Mouse (Mus musculus) CH12.LX (cell line): ENCODE results near the gene Atp2b2. TPM values are rescaled to one million over a fixed set of nuclear protein-coding genes. Genes with fewer than 3 reads are reported as not detected.

Experiments used
- DNase-seq: peaks from one replicate; pipeline ENCODE4 v3.0.0-alpha.2; 2013; ENCODE audit errors: extremely low read depth
- H3K27ac ChIP-seq: 2 replicates; pipeline ENCODE4 v1.5.1; 2012; ENCODE audit warnings: low read depth, mild to moderate bottlenecking, control low read depth, moderate library complexity; ENCODE audit not compliant: insufficient read depth
- H3K27me3 ChIP-seq: replicated peaks from 2 replicates; pipeline ENCODE3; 2012; ENCODE audit warnings: inconsistent platforms
- H3K36me3 ChIP-seq, 2 experiments: replicated peaks in 1 of 2; 2 replicates each; pipeline versions ENCODE3 to v1.6.1; 2012; ENCODE audit warnings: inconsistent platforms in 1 of 2, low read length in 1 of 2, mild to moderate bottlenecking in 1 of 2, mixed read lengths in 1 of 2, moderate library complexity in 1 of 2; ENCODE audit not compliant: control insufficient read depth in 1 of 2, insufficient read depth in 1 of 2
- H3K4me1 ChIP-seq, 2 experiments: 2 replicates each; pipeline ENCODE4 v1.6.1; 2012; ENCODE audit warnings: inconsistent platforms in 1 of 2, moderate library complexity in 1 of 2; ENCODE audit not compliant: insufficient read depth in 2 of 2, control insufficient read depth in 1 of 2
- H3K4me2 ChIP-seq: 2 replicates; pipeline ENCODE4 v1.6.1; 2012; ENCODE audit warnings: low read depth, mild to moderate bottlenecking, control low read depth; ENCODE audit not compliant: poor library complexity, insufficient read depth, severe bottlenecking
- H3K4me3 ChIP-seq, 3 experiments: fragments of 150-350 bp in 1 of 3; sonication (generic) in 1 of 3; replicated peaks in 1 of 3; 2 replicates each; pipeline versions ENCODE3 to v1.5.1; 2011 to 2012; ENCODE audit warnings: low read depth in 2 of 3, low read length in 2 of 3, mild to moderate bottlenecking in 2 of 3, moderate library complexity in 2 of 3, control low read depth in 1 of 3, improper control_type of control experiment in 1 of 3, inconsistent platforms in 1 of 3, mixed read lengths in 1 of 3; ENCODE audit not compliant: poor library complexity in 1 of 3
- H3K79me2 ChIP-seq: replicated peaks from 2 replicates; pipeline ENCODE4 v1.6.1; 2012; ENCODE audit warnings: mild to moderate bottlenecking, moderate library complexity; ENCODE audit not compliant: control insufficient read depth, poor library complexity, insufficient read depth, severe bottlenecking; ENCODE audit errors: extremely low read depth
- H3K9ac ChIP-seq: 2 replicates; pipeline ENCODE4 v1.6.1; 2012; ENCODE audit warnings: low read depth, mild to moderate bottlenecking, control low read depth, moderate library complexity; ENCODE audit not compliant: insufficient read depth
- H3K9me3 ChIP-seq: replicated peaks from 2 replicates; pipeline ENCODE3; 2012; ENCODE audit warnings: low read length, inconsistent platforms, mixed read lengths
- BHLHE40 ChIP-seq: IDR thresholded peaks from 2 replicates; pipeline ENCODE4 v1.6.1; 2011; ENCODE audit warnings: mild to moderate bottlenecking, low read depth, low read length, improper control_type of control experiment
- CHD1 ChIP-seq: IDR thresholded peaks from 2 replicates; pipeline ENCODE4 v1.6.1; 2012; ENCODE audit warnings: low read depth, low read length, improper control_type of control experiment, inconsistent platforms
- CHD2 ChIP-seq: IDR thresholded peaks from 2 replicates; pipeline ENCODE4 v1.6.1; 2011; ENCODE audit warnings: low read length, improper control_type of control experiment
- CTCF ChIP-seq, 2 experiments: IDR thresholded peaks in 1 of 2; conservative IDR thresholded peaks in 1 of 2; 2 replicates each; pipeline ENCODE4 v1.5.1; 2011 to 2012; ENCODE audit warnings: low read depth in 2 of 2, low read length in 2 of 2, improper control_type of control experiment in 1 of 2, inconsistent platforms in 1 of 2, mild to moderate bottlenecking in 1 of 2, moderate library complexity in 1 of 2
- ELF1 ChIP-seq: IDR thresholded peaks from 2 replicates; pipeline ENCODE4 v1.6.1; 2014; ENCODE audit warnings: low read depth, mild to moderate bottlenecking, inconsistent platforms, low read length, improper control_type of control experiment
- KAT2A ChIP-seq: IDR thresholded peaks from 2 replicates; pipeline ENCODE4 v1.6.1; 2012; ENCODE audit warnings: low read length, improper control_type of control experiment, inconsistent platforms; ENCODE audit not compliant: insufficient replicate concordance
- MAX ChIP-seq: IDR thresholded peaks from 2 replicates; pipeline ENCODE4 v1.6.1; 2011; ENCODE audit warnings: low read length, improper control_type of control experiment
- MAZ ChIP-seq: IDR thresholded peaks from 2 replicates; pipeline ENCODE4 v1.6.1; 2012; ENCODE audit warnings: low read depth, mild to moderate bottlenecking, inconsistent platforms, low read length, improper control_type of control experiment, moderate library complexity
- MYC ChIP-seq: IDR thresholded peaks from 2 replicates; pipeline ENCODE4 v1.6.1; 2011; ENCODE audit warnings: low read depth, mild to moderate bottlenecking, improper control_type of control experiment, low read length
- POLR2AphosphoS2 ChIP-seq: IDR thresholded peaks from 2 replicates; pipeline ENCODE4 v1.6.1; 2011; ENCODE audit warnings: low read depth, low read length, improper control_type of control experiment
- RAD21 ChIP-seq: IDR thresholded peaks from 2 replicates; pipeline ENCODE4 v1.6.1; 2011; ENCODE audit warnings: low read depth, mild to moderate bottlenecking, low read length, improper control_type of control experiment, moderate library complexity
- SMC3 ChIP-seq: IDR thresholded peaks from 2 replicates; pipeline ENCODE4 v1.6.1; 2011; ENCODE audit warnings: low read depth, low read length, improper control_type of control experiment
- UBTF ChIP-seq: IDR thresholded peaks from 2 replicates; pipeline ENCODE4 v1.6.1; 2012; ENCODE audit warnings: low read depth, mild to moderate bottlenecking, inconsistent platforms, low read length, improper control_type of control experiment, moderate library complexity
- USF2 ChIP-seq: conservative IDR thresholded peaks from 2 replicates; pipeline ENCODE4 v1.6.1; 2011; ENCODE audit warnings: low read depth, low read length, improper control_type of control experiment
- ZC3H11A ChIP-seq: IDR thresholded peaks from 2 replicates; pipeline ENCODE4 v1.6.1; 2012; ENCODE audit warnings: low read depth, mild to moderate bottlenecking, inconsistent platforms, low read length, improper control_type of control experiment
- ZMIZ1 ChIP-seq: IDR thresholded peaks from 2 replicates; pipeline ENCODE4 v1.6.1; 2012; ENCODE audit warnings: low read depth, mild to moderate bottlenecking, inconsistent platforms, low read length, improper control_type of control experiment
- ZNF384 ChIP-seq: IDR thresholded peaks from 2 replicates; pipeline ENCODE4 v1.6.1; 2012; ENCODE audit warnings: low read depth, low read length, improper control_type of control experiment, inconsistent platforms
- dilution Hi-C: fragments of 300-500 bp; cut with MboI; formaldehyde crosslinking; loops from 2 replicates; pipeline ENCODE4 v1.14.3; 2020; ENCODE audit warnings: low sequenced_read_pairs; ENCODE audit not compliant: extremely low pct_unique_long_range_greater_than_20kb, extremely low pct_ligation_motif_present
- in situ Hi-C: fragments of 300-500 bp; cut with MboI; formaldehyde crosslinking; loops from 3 replicates; pipeline ENCODE4 v1.14.3; 2019; ENCODE audit warnings: low sequenced_read_pairs, low pct_ligation_motif_present, low pct_unique_long_range_greater_than_20kb, mixed read lengths
- polyA plus RNA-seq: library from polyadenylated mRNA; unstranded; fragments of >175 nt; gene quantifications from 2 replicates; pipeline ENCODE4 v1.2.1, GENCODE M21; 2012; ENCODE audit warnings: low read depth; ENCODE audit not compliant: insufficient read length
- total RNA-seq, 2 experiments: library from RNA; depleted of rRNA; stranded (reverse); fragments of 300-350 nt in 1 of 2; fragments of >200 nt in 1 of 2; gene quantifications; 2 replicates each; pipeline ENCODE4 v1.2.3; 2012 to 2014

Atp2b2 gene
- total and polyA plus RNA-seq, 3 experiments: not detected

DNA sequence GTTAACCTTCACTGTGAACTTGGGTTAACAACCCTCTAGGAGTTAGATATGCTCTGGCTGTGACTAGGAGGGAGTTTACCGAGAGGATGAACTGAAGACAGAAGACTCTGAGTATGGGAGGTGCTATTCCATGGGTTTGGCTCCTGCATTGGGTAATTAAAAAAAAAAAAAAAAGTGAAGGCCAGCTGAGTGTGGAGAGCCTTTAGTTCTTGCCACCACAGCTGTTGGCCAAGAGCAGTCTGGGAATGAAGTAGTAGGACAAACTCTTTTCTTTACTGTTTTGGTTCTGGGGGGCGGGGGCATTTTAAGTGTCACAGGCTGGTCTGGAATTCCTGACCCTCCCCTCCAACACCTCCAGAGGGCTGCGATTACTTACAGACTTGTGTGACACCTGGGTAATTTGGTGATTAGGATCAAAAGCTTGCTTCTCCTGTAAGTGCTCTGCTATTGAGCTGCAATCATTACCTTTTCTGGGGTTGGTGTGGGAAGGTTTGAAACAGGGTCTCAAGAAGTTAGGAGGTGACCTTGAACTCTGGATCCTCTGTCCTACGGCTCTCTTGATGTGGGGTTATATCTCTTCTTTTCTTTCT, 346.6 kb downstream of the Atp2b2 start:
- Histone ChIP-seq H3K9ac (peak overlapping the region; percentile 26), H3K27me3 (no peaks in the 10 kb centered on the region), H3K9me3 (no peaks in the 10 kb centered on the region), H3K27ac (peak overlapping the region; percentile 77), H3K36me3 (peaks cover 32 to 52% of the 10 kb centered on the region in 2 experiments), H3K4me3 (peak overlapping the region in 1 of 3 experiments; percentile 26), H3K4me1 (peaks cover 12 to 54% of the 10 kb centered on the region in 2 experiments; a peak in 3 of 4 replicates), H3K79me2 (peaks cover 35% of the 10 kb centered on the region)
- dilution Hi-C loops (no loop called here), in situ Hi-C loops (no loop called here)
- DNase-seq: no peak
- TF ChIP-seq MAX (no peak), ZC3H11A (no peak), ZNF384 (peak; percentile 40; the same call in 1 of the 2 replicates), MAZ (no peak)
- TF ChIP-seq, all 38 proteins: peak for 1
- H3K4me2 ChIP-seq: peak overlapping the region; percentile 80

DNA sequence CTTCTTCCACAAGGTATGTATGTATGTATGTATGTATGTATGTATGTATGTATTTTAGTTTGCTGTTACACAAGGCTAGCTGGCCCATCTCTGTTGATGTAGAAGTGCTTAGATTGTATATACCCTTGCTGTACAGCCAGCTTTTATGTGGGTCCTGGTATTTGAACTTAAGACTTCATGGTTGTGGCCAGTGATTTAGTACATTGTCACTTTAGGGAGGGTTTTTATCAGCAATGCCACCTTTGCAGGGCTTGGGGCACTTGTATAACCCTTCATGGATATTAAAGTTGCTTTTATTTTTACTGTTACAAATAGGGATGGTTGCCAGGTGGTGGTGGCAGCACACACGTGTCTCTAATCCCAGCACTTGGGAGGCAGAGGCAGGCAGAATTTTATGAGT, 347.2 kb downstream of the Atp2b2 start:
- Histone ChIP-seq H3K9me3 (no peaks in the 10 kb centered on the region), H3K4me3 (no peak overlapping the region), H3K4me1 (peaks cover 12 to 54% of the 10 kb centered on the region in 2 experiments; a peak in 3 of 4 replicates), H3K36me3 (peaks cover 39 to 55% of the 10 kb centered on the region in 2 experiments), H3K27me3 (no peaks in the 10 kb centered on the region), H3K27ac (no peak overlapping the region), H3K9ac (no peak overlapping the region), H3K79me2 (peaks cover 29% of the 10 kb centered on the region), H3K4me2 (no peak overlapping the region)
- no peak for DNase-seq
- in situ Hi-C loops: no loop called here
- TF ChIP-seq MAX (no peak), UBTF (no peak), MYC (no peak), CHD1 (no peak), RAD21 (no peak), CTCF (conservative IDR thresholded peaks at IDR 0.05 in 1 of 2, IDR thresholded peaks at IDR 0.05 in 1 of 2; ENCODE audit: low read depth in 2 of 2, low read length in 2 of 2) (no peak), ZMIZ1 (no peak), KAT2A (no peak), USF2 (no peak), SMC3 (no peak), POLR2AphosphoS2 (no peak), BHLHE40 (no peak), CHD2 (no peak), ELF1 (no peak), MAZ (no peak)
- dilution Hi-C loops: no loop called here

Other genes starting within 250 kb of the Atp2b2 start
- not detected in 2 replicates for gene Slc6a11, start 88.6 kb upstream of the Atp2b2 start, total RNA-seq (2012; rRNA removed)
- not detected in 2 replicates for gene Slc6a11, start 88.6 kb upstream of the Atp2b2 start, total RNA-seq (2014; rRNA removed)
- not detected in 2 replicates for gene Slc6a11, start 88.6 kb upstream of the Atp2b2 start, polyA plus RNA-seq
- gene Slc6a1, start 240.0 kb upstream of the Atp2b2 start, total RNA-seq (2012; rRNA removed): 0.04 TPM in 1 of 2 replicates, not detected in the other
- not detected in 2 replicates for gene Slc6a1, start 240.0 kb upstream of the Atp2b2 start, total RNA-seq (2014; rRNA removed)
- gene Slc6a1, start 240.0 kb upstream of the Atp2b2 start, polyA plus RNA-seq: not detected in 2 replicates